Mouse (Mus musculus): ENCODE results near the gene Spdef. TPM values are rescaled to one million over a fixed set of nuclear protein-coding genes. Genes with fewer than 3 reads are reported as not detected.

The Spdef gene
- polyA plus RNA-seq, 2 experiments = not detected

DNA sequence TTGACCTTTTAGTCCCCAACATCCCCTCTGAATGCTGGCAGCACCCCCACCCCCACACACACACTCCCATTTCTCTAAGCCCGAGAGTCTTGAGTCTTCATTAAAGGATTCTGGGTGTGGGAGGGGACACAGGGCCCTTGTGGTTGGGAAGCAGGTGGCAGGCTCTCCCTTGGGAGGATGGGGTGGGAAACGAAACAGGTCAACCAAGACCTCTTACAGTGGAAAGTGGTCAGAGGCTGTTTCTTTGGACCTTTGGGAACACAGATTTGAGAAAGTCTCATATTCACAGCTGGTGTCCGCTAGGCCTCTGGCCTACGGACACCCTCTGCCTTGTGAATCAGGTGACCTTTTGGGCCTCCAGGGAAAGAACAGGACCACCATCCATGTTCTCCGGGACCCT, 19.1 kb downstream of the Spdef start:
- Histone ChIP-seq H3K27me3 (ENCODE audit: control insufficient read depth, insufficient read depth, low read length) (no peaks in the 10 kb centered on the region; the same call in 1 of the 2 replicates), H3K4me3 (ENCODE audit: insufficient read depth in 1 of 2, low read depth in 2 of 2, low read length in 2 of 2) (no peak overlapping the region), H3K9ac (replicated peaks) (no peak overlapping the region), H3K9me3 (ENCODE audit: control insufficient read depth, low read length) (no peaks in the 10 kb centered on the region), H3K4me2 (ENCODE audit: low read depth) (no peak overlapping the region), H3K36me3 (replicated peaks; ENCODE audit: control insufficient read depth, insufficient read depth, low read depth) (no peaks in the 10 kb centered on the region), H3K4me1 (replicated peaks; ENCODE audit: control insufficient read depth in 2 of 2, insufficient read depth in 2 of 2, low read length in 1 of 2) (0 out of 4 replicates have a peak, but pooled peaks cover 0 to 2% of the 10 kb centered on the region in 2 experiments), H3K27ac (no peak overlapping the region)
- no peak for ATAC-seq (ENCODE audit: insufficient read depth)
- WGBS (ENCODE audit: insufficient replicate concordance) = 64% methylated on average over 5 of the region's 5 CpGs
- DNase-seq (ENCODE audit: low read depth in 3 of 3, low spot score in 3 of 3) = no peak
- TF ChIP-seq EP300 (IDR thresholded peaks at IDR 0.05; ENCODE audit: low read depth) (no peak), CTCF (IDR thresholded peaks at IDR 0.05; ENCODE audit: low read depth) (no peak)

- no peak overlapping the region for H3K4me3 ChIP-seq (ENCODE audit: insufficient read depth in 1 of 2, low read depth in 2 of 2, low read length in 2 of 2)
- peak; percentile 81 for ATAC-seq (ENCODE audit: insufficient read depth)
- H3K4me1 ChIP-seq (replicated peaks; ENCODE audit: control insufficient read depth in 2 of 2, insufficient read depth in 2 of 2, low read length in 1 of 2) = 0 out of 4 replicates have a peak, but pooled peaks cover 0 to 2% of the 10 kb centered on the region in 2 experiments
- peak overlapping the region; percentile 9 for H3K4me2 ChIP-seq (ENCODE audit: low read depth)
- no peaks in the 10 kb centered on the region for H3K36me3 ChIP-seq (replicated peaks; ENCODE audit: control insufficient read depth, insufficient read depth, low read depth)
- no peaks in the 10 kb centered on the region; the same call in 1 of the 2 replicates for H3K27me3 ChIP-seq (ENCODE audit: control insufficient read depth, insufficient read depth, low read length)
- no peak overlapping the region for H3K9ac ChIP-seq (replicated peaks)
- TF ChIP-seq EP300 (IDR thresholded peaks at IDR 0.05; ENCODE audit: low read depth) (no peak), CTCF (IDR thresholded peaks at IDR 0.05; ENCODE audit: low read depth) (0 out of 2 replicates have a peak, but pooled peaks have one; percentile 28)
- DNase-seq (ENCODE audit: low read depth in 3 of 3, low spot score in 3 of 3) = peak; percentile 29 to 46 (median 33)
- no peaks in the 10 kb centered on the region for H3K9me3 ChIP-seq (ENCODE audit: control insufficient read depth, low read length)
- 2% methylated on average over 25 of the region's 25 CpGs for whole genome bisulfite sequencing (ENCODE audit: insufficient replicate concordance)
- no peak overlapping the region for H3K27ac ChIP-seq
These were observed 20.6 kb downstream of the Spdef start for GRCm38 (mm10) chr17:27707954-27708661.

- Histone ChIP-seq H3K4me2 (ENCODE audit: low read depth) (no peak overlapping the region), H3K27ac (no peak overlapping the region), H3K9me3 (ENCODE audit: control insufficient read depth, low read length) (no peaks in the 10 kb centered on the region), H3K4me1 (replicated peaks; ENCODE audit: control insufficient read depth in 2 of 2, insufficient read depth in 2 of 2, low read length in 1 of 2) (0 out of 4 replicates have a peak, but pooled peaks cover 0 to 2% of the 10 kb centered on the region in 2 experiments), H3K4me3 (ENCODE audit: insufficient read depth in 1 of 2, low read depth in 2 of 2, low read length in 2 of 2) (no peak overlapping the region), H3K27me3 (ENCODE audit: control insufficient read depth, insufficient read depth, low read length) (no peaks in the 10 kb centered on the region; the same call in 1 of the 2 replicates), H3K9ac (replicated peaks) (no peak overlapping the region), H3K36me3 (replicated peaks; ENCODE audit: control insufficient read depth, insufficient read depth, low read depth) (no peaks in the 10 kb centered on the region)
- ATAC-seq (ENCODE audit: insufficient read depth) (no peak), DNase-seq (ENCODE audit: low read depth in 3 of 3, low spot score in 3 of 3) (no peak)
- TF ChIP-seq EP300 (IDR thresholded peaks at IDR 0.05; ENCODE audit: low read depth) = no peak
- no peak for TF ChIP-seq CTCF (IDR thresholded peaks at IDR 0.05; ENCODE audit: low read depth)
- 38% methylated on average over 10 of the region's 10 CpGs for WGBS (ENCODE audit: insufficient replicate concordance)
These were observed 23.1 kb downstream of the Spdef start for GRCm38 (mm10) chr17:27705661-27706060.

DNA sequence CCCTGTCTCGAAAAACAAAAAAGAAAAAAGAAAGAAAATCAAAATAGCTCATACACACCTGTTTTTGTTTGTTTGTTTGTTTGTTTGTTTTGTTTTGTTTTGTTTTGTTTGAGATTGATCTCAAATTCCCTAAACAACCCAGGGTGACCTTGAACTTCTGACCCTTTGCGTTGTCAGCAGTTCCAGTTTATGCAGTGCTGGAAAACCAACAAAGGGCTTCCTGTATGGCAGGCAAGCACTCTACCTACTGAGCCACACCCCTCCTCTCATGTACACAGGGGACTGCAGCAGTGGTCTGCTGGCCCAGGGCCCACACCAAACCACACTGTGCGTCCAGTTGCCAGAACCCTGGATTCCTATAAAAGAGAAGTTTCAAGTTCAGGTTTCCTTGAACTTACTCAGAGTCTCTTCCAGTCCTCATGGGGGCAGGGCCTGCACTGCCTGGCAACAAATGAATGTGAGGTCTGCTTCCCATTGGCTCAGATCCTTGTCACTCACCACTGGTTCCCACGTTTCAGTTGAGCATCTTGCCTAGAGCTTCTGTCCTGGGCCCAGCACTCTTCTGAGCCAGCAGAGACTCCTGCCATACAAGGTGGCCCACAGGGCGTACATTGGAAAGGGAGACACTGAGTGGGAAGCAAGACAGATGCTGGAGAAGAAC, 24.7 kb downstream of the Spdef start:
- Histone ChIP-seq H3K9me3 (ENCODE audit: control insufficient read depth, low read length) (no peaks in the 10 kb centered on the region), H3K4me3 (ENCODE audit: insufficient read depth in 1 of 2, low read depth in 2 of 2, low read length in 2 of 2) (no peak overlapping the region), H3K27ac (no peak overlapping the region), H3K4me2 (ENCODE audit: low read depth) (no peak overlapping the region), H3K27me3 (ENCODE audit: control insufficient read depth, insufficient read depth, low read length) (no peaks in the 10 kb centered on the region; the same call in 1 of the 2 replicates), H3K9ac (replicated peaks) (no peak overlapping the region), H3K36me3 (replicated peaks; ENCODE audit: control insufficient read depth, insufficient read depth, low read depth) (no peaks in the 10 kb centered on the region), H3K4me1 (replicated peaks; ENCODE audit: control insufficient read depth in 2 of 2, insufficient read depth in 2 of 2, low read length in 1 of 2) (0 out of 4 replicates have a peak, but pooled peaks cover 0 to 2% of the 10 kb centered on the region in 2 experiments)
- WGBS (ENCODE audit: insufficient replicate concordance) = 45% methylated on average over 5 of the region's 5 CpGs
- DNase-seq (ENCODE audit: low read depth in 3 of 3, low spot score in 3 of 3) (no peak), ATAC-seq (ENCODE audit: insufficient read depth) (no peak)
- TF ChIP-seq EP300 (IDR thresholded peaks at IDR 0.05; ENCODE audit: low read depth) = no peak
- no peak for TF ChIP-seq CTCF (IDR thresholded peaks at IDR 0.05; ENCODE audit: low read depth)

- no peaks in the 10 kb centered on the region for H3K36me3 ChIP-seq (replicated peaks; ENCODE audit: control insufficient read depth, insufficient read depth, low read depth)
- H3K4me1 ChIP-seq (replicated peaks; ENCODE audit: control insufficient read depth in 2 of 2, insufficient read depth in 2 of 2, low read length in 1 of 2) = 0 out of 4 replicates have a peak, but pooled peaks cover 0 to 1% of the 10 kb centered on the region in 2 experiments
- H3K27ac ChIP-seq = no peak overlapping the region
- peak overlapping the region in 1 of 2 experiments; percentile 27; a peak in 1 of 4 replicates for H3K4me3 ChIP-seq (ENCODE audit: insufficient read depth in 1 of 2, low read depth in 2 of 2, low read length in 2 of 2)
- TF ChIP-seq CTCF (IDR thresholded peaks at IDR 0.05; ENCODE audit: low read depth) (peak; percentile 85), EP300 (IDR thresholded peaks at IDR 0.05; ENCODE audit: low read depth) (no peak)
- DNase-seq (ENCODE audit: low read depth in 3 of 3, low spot score in 3 of 3) = no peak
- H3K4me2 ChIP-seq (ENCODE audit: low read depth) = peak overlapping the region; percentile 53
- whole genome bisulfite sequencing (ENCODE audit: insufficient replicate concordance) = 2% methylated on average over 33 of the region's 34 CpGs
- no peaks in the 10 kb centered on the region; the same call in 1 of the 2 replicates for H3K27me3 ChIP-seq (ENCODE audit: control insufficient read depth, insufficient read depth, low read length)
- no peak overlapping the region; the same call in 1 of the 2 replicates for H3K9ac ChIP-seq (replicated peaks)
- ATAC-seq (ENCODE audit: insufficient read depth) = no peak
- H3K9me3 ChIP-seq (ENCODE audit: control insufficient read depth, low read length) = no peaks in the 10 kb centered on the region
These were observed 26.2 kb downstream of the Spdef start for GRCm38 (mm10) chr17:27702518-27702917.

Data from liver, embryonic 14.5 days (tissue).